Mouse (Mus musculus): ENCODE data around the gene Akr1c18. TPM values are rescaled to one million over a fixed set of nuclear protein-coding genes. Genes with fewer than 3 reads are reported as not detected.
"Not testable (repeated sequence)": the region's sequence is repeated elsewhere in the genome, so short reads cannot be mapped to it uniquely, and the experiment has no call there.

Akr1c18 gene
- polyA plus RNA-seq, 1 experiment from 2014 or later: 0.42 TPM

DNA sequence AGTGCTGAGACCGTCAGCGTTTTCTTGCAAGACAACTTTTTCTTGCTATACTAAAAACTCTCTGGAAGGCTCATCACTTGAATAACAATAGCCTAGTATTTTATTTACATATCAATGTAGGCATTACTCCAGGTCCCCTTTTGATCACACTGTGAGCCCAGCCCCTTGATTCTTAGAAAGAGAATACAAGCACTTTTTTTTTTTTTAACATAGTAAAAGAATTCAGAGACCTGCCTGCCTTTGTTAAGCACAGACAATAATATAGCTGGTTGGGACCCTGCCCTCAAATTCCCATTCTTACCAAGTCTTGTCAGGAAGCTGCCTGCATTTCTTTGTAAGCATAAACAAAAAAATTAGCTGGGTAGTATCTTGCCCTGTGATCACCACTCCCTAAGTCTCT is 4.8 kb upstream of the Akr1c18 start:
- Histone ChIP-seq H3K9me3 (ENCODE audit: control insufficient read depth, low read depth, low read length) (no peaks in the 10 kb centered on the region), H3K4me3 (ENCODE audit: low read depth, low read length) (no peak overlapping the region), H3K36me3 (ENCODE audit: control insufficient read depth, insufficient read depth, low read length) (no peaks in the 10 kb centered on the region), H3K4me1 (ENCODE audit: control insufficient read depth, insufficient read depth, low read length) (no peaks in the 10 kb centered on the region), H3K4me2 (replicated peaks; ENCODE audit: low read depth, low read length) (no peak overlapping the region), H3K9ac (replicated peaks; ENCODE audit: low read depth, low read length) (no peak overlapping the region), H3K27ac (ENCODE audit: low read length) (no peak overlapping the region), H3K27me3 (ENCODE audit: control insufficient read depth, insufficient read depth, low read length) (no peaks in the 10 kb centered on the region)
- no peak for ATAC-seq (ENCODE audit: insufficient number of reproducible peaks, insufficient read depth, low FRiP score, low read depth)
- WGBS: 87% methylated on average over 2 of the region's 2 CpGs

DNA sequence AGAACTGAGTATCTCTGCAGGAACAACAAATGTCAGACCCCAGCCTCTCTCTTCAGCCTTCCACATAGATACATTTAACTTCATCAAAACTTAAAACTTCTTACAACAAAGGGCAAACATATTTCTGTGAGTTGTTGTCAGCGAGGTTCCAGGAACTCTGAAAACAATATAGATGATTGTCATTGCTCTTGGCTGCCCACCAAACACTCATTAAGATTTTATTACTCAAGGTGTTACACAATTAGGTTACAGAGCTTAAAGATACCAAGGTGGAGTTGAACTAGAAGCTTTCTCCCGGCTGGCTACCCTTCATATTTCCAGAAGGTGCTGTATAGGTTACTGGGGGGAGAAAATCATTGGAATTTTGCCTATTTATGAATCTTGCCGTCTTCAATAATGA is 3.1 kb upstream of the Akr1c18 start:
- H3K9me3 ChIP-seq (ENCODE audit: control insufficient read depth, low read depth, low read length): no peaks in the 10 kb centered on the region
- 87% methylated on average over 3 of the region's 3 CpGs for WGBS
- no peak for ATAC-seq (ENCODE audit: insufficient number of reproducible peaks, insufficient read depth, low FRiP score, low read depth)

DNA sequence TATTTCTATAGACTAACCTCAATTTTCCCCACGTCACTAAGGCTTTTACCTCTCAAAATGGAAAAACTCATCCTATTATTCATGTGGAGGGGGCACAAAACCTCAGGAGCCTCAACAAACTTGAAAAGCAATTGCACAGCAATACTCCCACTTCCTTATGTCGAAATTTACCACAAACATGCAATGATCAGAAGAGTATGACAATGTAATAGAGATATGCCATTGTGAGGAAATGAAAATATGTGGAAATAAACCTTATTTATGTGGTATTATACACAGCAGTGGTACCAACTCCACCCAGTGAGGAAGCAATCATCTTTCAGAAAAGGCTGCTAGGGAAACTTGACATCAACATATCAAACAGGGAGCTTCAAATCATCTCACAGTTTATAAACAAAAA is 2.5 kb upstream of the Akr1c18 start:
- Histone ChIP-seq H3K27ac (ENCODE audit: low read length) (no peak overlapping the region), H3K9ac (replicated peaks; ENCODE audit: low read depth, low read length) (no peak overlapping the region), H3K27me3 (ENCODE audit: control insufficient read depth, insufficient read depth, low read length) (no peaks in the 10 kb centered on the region), H3K4me2 (replicated peaks; ENCODE audit: low read depth, low read length) (no peak overlapping the region), H3K4me3 (ENCODE audit: low read depth, low read length) (no peak overlapping the region), H3K9me3 (ENCODE audit: control insufficient read depth, low read depth, low read length) (no peaks in the 10 kb centered on the region), H3K4me1 (ENCODE audit: control insufficient read depth, insufficient read depth, low read length) (no peaks in the 10 kb centered on the region), H3K36me3 (ENCODE audit: control insufficient read depth, insufficient read depth, low read length) (no peaks in the 10 kb centered on the region)
- ATAC-seq (ENCODE audit: insufficient number of reproducible peaks, insufficient read depth, low FRiP score, low read depth): no peak
- 67% methylated on average over 2 of the region's 2 CpGs for WGBS

More for the DNA sequence above, 3.1 kb upstream of the Akr1c18 start:
- H3K4me2 ChIP-seq (replicated peaks; ENCODE audit: low read depth, low read length): no peak overlapping the region
- H3K27ac ChIP-seq (ENCODE audit: low read length): no peak overlapping the region
- H3K27me3 ChIP-seq (ENCODE audit: control insufficient read depth, insufficient read depth, low read length): no peaks in the 10 kb centered on the region
- H3K4me1 ChIP-seq (ENCODE audit: control insufficient read depth, insufficient read depth, low read length): no peaks in the 10 kb centered on the region
- H3K4me3 ChIP-seq (ENCODE audit: low read depth, low read length): no peak overlapping the region
- H3K9ac ChIP-seq (replicated peaks; ENCODE audit: low read depth, low read length): no peak overlapping the region
- H3K36me3 ChIP-seq (ENCODE audit: control insufficient read depth, insufficient read depth, low read length): no peaks in the 10 kb centered on the region

DNA sequence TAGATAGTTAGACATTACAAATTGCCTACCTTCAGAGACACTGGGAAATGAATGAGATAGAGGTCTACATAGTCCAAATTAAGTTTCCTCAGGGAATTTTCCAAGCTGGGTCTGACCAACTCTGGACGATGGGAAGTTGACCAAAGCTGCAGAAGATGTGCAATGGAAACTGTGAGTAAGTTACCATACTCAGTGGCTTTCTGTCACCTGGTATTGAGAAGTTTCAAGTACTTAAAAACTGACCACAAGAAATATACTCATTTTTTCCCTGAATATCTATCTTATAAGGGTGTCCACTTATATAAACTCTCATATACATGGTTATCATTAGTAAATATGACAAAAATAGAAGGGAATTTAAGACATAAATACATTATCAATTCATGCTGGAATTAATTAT is 6.2 kb downstream of the Akr1c18 start:
- Histone ChIP-seq H3K27me3 (ENCODE audit: control insufficient read depth, insufficient read depth, low read length) (no peaks in the 10 kb centered on the region), H3K36me3 (ENCODE audit: control insufficient read depth, insufficient read depth, low read length) (no peaks in the 10 kb centered on the region), H3K9me3 (ENCODE audit: control insufficient read depth, low read depth, low read length) (no peaks in the 10 kb centered on the region), H3K4me3 (ENCODE audit: low read depth, low read length) (no peak overlapping the region), H3K27ac (ENCODE audit: low read length) (no peak overlapping the region), H3K9ac (replicated peaks; ENCODE audit: low read depth, low read length) (no peak overlapping the region), H3K4me1 (ENCODE audit: control insufficient read depth, insufficient read depth, low read length) (no peaks in the 10 kb centered on the region), H3K4me2 (replicated peaks; ENCODE audit: low read depth, low read length) (no peak overlapping the region)
- WGBS: 69% methylated on average over 1 of the region's 1 CpGs
- ATAC-seq (ENCODE audit: insufficient number of reproducible peaks, insufficient read depth, low FRiP score, low read depth): no peak

DNA sequence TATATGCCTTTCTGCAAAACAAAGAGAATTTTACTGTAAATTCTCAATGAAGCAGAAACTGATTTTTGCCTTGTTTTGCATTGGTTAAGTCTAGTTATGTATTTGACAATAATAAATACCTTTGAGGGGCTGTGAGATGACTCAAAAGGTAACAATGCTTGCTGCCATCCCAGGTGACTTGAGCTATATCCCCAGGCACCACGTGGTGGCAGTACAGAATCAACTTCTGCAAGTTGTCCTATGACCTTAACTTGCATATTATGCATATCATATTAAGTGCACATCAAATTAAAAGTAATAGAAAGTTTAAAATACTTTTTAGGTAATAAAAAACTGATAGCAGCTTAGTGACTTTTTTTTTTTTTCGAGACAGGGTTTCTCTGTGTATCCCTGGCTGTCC is 17.4 kb downstream of the Akr1c18 start:
- Histone ChIP-seq H3K9me3 (ENCODE audit: control insufficient read depth, low read depth, low read length) (no peaks in the 10 kb centered on the region), H3K27ac (ENCODE audit: low read length) (no peak overlapping the region), H3K36me3 (ENCODE audit: control insufficient read depth, insufficient read depth, low read length) (no peaks in the 10 kb centered on the region), H3K27me3 (ENCODE audit: control insufficient read depth, insufficient read depth, low read length) (no peaks in the 10 kb centered on the region), H3K4me3 (ENCODE audit: low read depth, low read length) (no peak overlapping the region), H3K4me1 (ENCODE audit: control insufficient read depth, insufficient read depth, low read length) (no peaks in the 10 kb centered on the region), H3K9ac (replicated peaks; ENCODE audit: low read depth, low read length) (no peak overlapping the region), H3K4me2 (replicated peaks; ENCODE audit: low read depth, low read length) (no peak overlapping the region)
- WGBS: 35% methylated on average over 2 of the region's 2 CpGs
- no peak for ATAC-seq (ENCODE audit: insufficient number of reproducible peaks, insufficient read depth, low FRiP score, low read depth)

DNA sequence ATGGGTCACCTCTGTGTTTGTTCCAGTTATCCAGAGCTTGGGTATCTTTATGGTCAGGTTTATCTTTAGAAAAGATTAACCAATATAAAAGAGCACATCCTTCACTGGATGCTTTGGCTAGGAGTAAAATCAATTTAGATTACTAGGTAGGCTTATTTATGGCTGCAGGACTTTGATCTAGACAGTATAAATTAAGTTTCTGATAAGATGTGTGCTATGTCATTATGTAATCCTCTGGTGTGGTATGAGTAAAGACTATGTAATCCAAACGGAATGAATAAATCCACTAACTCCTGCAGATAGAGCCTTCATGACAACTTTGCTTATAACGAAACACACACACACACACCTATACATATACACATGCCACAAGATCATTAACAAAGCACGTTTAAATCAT is 18.7 kb downstream of the Akr1c18 start:
- Histone ChIP-seq H3K9me3 (ENCODE audit: control insufficient read depth, low read depth, low read length) (no peaks in the 10 kb centered on the region), H3K36me3 (ENCODE audit: control insufficient read depth, insufficient read depth, low read length) (no peaks in the 10 kb centered on the region), H3K4me2 (replicated peaks; ENCODE audit: low read depth, low read length) (no peak overlapping the region), H3K27me3 (ENCODE audit: control insufficient read depth, insufficient read depth, low read length) (no peaks in the 10 kb centered on the region), H3K4me1 (ENCODE audit: control insufficient read depth, insufficient read depth, low read length) (no peaks in the 10 kb centered on the region), H3K27ac (ENCODE audit: low read length) (no peak overlapping the region), H3K9ac (replicated peaks; ENCODE audit: low read depth, low read length) (no peak overlapping the region), H3K4me3 (ENCODE audit: low read depth, low read length) (no peak overlapping the region)
- ATAC-seq (ENCODE audit: insufficient number of reproducible peaks, insufficient read depth, low FRiP score, low read depth): no peak
- WGBS: 51% methylated on average over 3 of the region's 3 CpGs

DNA sequence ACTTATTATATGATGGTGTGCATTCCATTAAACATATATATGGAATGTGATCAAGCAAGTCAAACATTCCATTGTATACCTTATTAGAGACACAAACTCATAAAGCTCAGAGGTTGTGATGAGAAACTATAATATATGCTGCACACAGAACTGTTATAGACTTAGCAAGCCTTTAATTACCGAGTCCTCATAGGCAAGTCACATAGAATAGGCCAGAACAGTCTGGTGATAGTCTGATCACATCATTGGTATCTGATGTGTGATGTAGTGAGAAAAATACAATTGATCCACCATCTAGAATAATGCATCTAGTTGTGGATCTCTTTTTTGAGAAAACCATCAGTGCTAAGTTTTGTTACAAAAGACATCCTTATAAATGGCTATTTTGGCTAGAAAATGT is 19.1 kb downstream of the Akr1c18 start:
- Histone ChIP-seq H3K27me3 (ENCODE audit: control insufficient read depth, insufficient read depth, low read length) (no peaks in the 10 kb centered on the region), H3K4me3 (ENCODE audit: low read depth, low read length) (no peak overlapping the region), H3K27ac (ENCODE audit: low read length) (no peak overlapping the region), H3K36me3 (ENCODE audit: control insufficient read depth, insufficient read depth, low read length) (no peaks in the 10 kb centered on the region), H3K4me2 (replicated peaks; ENCODE audit: low read depth, low read length) (no peak overlapping the region), H3K4me1 (ENCODE audit: control insufficient read depth, insufficient read depth, low read length) (no peaks in the 10 kb centered on the region), H3K9me3 (ENCODE audit: control insufficient read depth, low read depth, low read length) (no peaks in the 10 kb centered on the region), H3K9ac (replicated peaks; ENCODE audit: low read depth, low read length) (no peak overlapping the region)
- WGBS: 68% methylated on average over 1 of the region's 1 CpGs
- ATAC-seq (ENCODE audit: insufficient number of reproducible peaks, insufficient read depth, low FRiP score, low read depth): no peak

DNA sequence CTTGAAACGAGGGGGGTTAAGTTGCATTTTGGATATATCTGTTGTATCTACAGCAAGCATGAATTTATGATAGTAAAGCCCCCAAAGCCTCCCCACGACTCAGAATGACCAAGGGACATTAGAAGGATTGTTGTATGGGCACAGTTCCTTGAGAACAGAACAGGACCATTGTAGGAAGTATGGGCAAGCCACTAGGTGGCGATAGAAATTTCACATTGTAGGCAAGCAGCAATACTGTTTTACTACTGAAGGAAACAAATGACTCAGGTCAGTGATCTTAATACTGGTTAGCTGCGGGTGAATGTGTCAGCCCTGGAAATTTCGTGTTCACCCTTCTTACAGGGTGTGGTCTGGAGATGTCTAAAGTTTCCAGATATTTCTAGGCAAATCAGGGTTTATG is 21.4 kb downstream of the Akr1c18 start:
- Histone ChIP-seq H3K4me2 (replicated peaks; ENCODE audit: low read depth, low read length) (no peak overlapping the region), H3K4me3 (ENCODE audit: low read depth, low read length) (no peak overlapping the region), H3K9ac (replicated peaks; ENCODE audit: low read depth, low read length) (no peak overlapping the region), H3K4me1 (ENCODE audit: control insufficient read depth, insufficient read depth, low read length) (no peaks in the 10 kb centered on the region), H3K9me3 (ENCODE audit: control insufficient read depth, low read depth, low read length) (no peaks in the 10 kb centered on the region), H3K27ac (ENCODE audit: low read length) (no peak overlapping the region), H3K27me3 (ENCODE audit: control insufficient read depth, insufficient read depth, low read length) (no peaks in the 10 kb centered on the region), H3K36me3 (ENCODE audit: control insufficient read depth, insufficient read depth, low read length) (no peaks in the 10 kb centered on the region)
- WGBS: 36% methylated on average over 5 of the region's 5 CpGs
- no peak for ATAC-seq (ENCODE audit: insufficient number of reproducible peaks, insufficient read depth, low FRiP score, low read depth)

DNA sequence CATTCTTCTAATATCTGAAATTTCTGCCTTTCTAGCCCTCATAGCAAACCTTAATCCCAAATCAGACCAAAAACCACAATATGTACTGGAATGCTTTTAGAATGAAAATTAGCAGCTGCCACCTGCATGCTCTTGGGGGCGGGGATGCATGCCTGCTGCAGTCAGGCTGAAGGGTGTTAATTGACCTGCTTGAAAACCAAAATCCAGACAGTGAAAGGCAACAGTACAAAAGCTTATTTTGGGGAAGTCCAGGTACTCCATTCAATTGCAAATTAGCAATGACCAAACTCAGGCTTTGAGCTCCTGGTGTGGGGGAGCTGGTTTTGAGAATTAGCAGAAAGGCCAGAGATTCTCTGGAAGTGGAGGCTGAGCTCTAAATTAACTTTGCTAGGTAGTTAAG is 24.6 kb downstream of the Akr1c18 start:
- not testable (repeated sequence) for H3K27me3 ChIP-seq (ENCODE audit: control insufficient read depth, insufficient read depth, low read length); H3K27ac ChIP-seq (ENCODE audit: low read length); H3K9me3 ChIP-seq (ENCODE audit: control insufficient read depth, low read depth, low read length); H3K36me3 ChIP-seq (ENCODE audit: control insufficient read depth, insufficient read depth, low read length); H3K4me1 ChIP-seq (ENCODE audit: control insufficient read depth, insufficient read depth, low read length); H3K4me2 ChIP-seq (replicated peaks; ENCODE audit: low read depth, low read length); H3K4me3 ChIP-seq (ENCODE audit: low read depth, low read length); ATAC-seq (ENCODE audit: insufficient number of reproducible peaks, insufficient read depth, low FRiP score, low read depth); H3K9ac ChIP-seq (replicated peaks; ENCODE audit: low read depth, low read length)
- WGBS: 94% methylated on average over 1 of the region's 1 CpGs
